Mouse (Mus musculus): Measurements from ENCODE around the gene Slc12a8. TPM values are rescaled to one million over a fixed set of nuclear protein-coding genes. Genes with fewer than 3 reads are reported as not detected.

The Slc12a8 gene
- polyA plus RNA-seq, 1 experiment from 2014 or later, result 4.0 TPM

GRCm38 (mm10) chr16:33512555-33512954 lies 4.6 kb upstream of the Slc12a8 start:
- Histone ChIP-seq H3K4me3 (ENCODE audit: low read depth, low read length) (no peak overlapping the region), H3K9me3 (ENCODE audit: control insufficient read depth, low read length) (no peaks in the 10 kb centered on the region), H3K4me2 (replicated peaks; ENCODE audit: low read depth) (no peak overlapping the region), H3K27me3 (ENCODE audit: control insufficient read depth, insufficient read depth, low read length) (no peaks in the 10 kb centered on the region), H3K9ac (ENCODE audit: low read length) (no peak overlapping the region), H3K27ac (replicated peaks) (peak overlapping the region; percentile 61; the same call in 1 of the 2 replicates), H3K36me3 (ENCODE audit: control insufficient read depth, insufficient read depth, low read length) (no peaks in the 10 kb centered on the region), H3K4me1 (replicated peaks; ENCODE audit: control insufficient read depth, insufficient read depth) (peaks cover 6% of the 10 kb centered on the region)
- 52% methylated on average over 6 of the region's 6 CpGs for WGBS
- no peak for TF ChIP-seq CTCF (IDR thresholded peaks at IDR 0.05; ENCODE audit: low read depth)
- DNase-seq (ENCODE audit: low spot score) (peak; percentile 78), ATAC-seq (ENCODE audit: low FRiP score, low TSS enrichment) (peak; percentile 95)

GRCm38 (mm10) chr16:33517627-33518026 lies 499 bp downstream of the Slc12a8 start:
- no peak for DNase-seq (ENCODE audit: low spot score)
- Histone ChIP-seq H3K4me2 (replicated peaks; ENCODE audit: low read depth) (peak overlapping the region; percentile 71), H3K4me1 (replicated peaks; ENCODE audit: control insufficient read depth, insufficient read depth) (peaks cover 10% of the 10 kb centered on the region), H3K4me3 (ENCODE audit: low read depth, low read length) (peak overlapping the region; percentile 36; the same call in 1 of the 2 replicates), H3K9ac (ENCODE audit: low read length) (peak overlapping the region; percentile 54; the same call in 1 of the 2 replicates), H3K27ac (replicated peaks) (0 out of 2 replicates have a peak overlapping the region, but pooled peaks have one; percentile 35), H3K27me3 (ENCODE audit: control insufficient read depth, insufficient read depth, low read length) (no peaks in the 10 kb centered on the region), H3K36me3 (ENCODE audit: control insufficient read depth, insufficient read depth, low read length) (no peaks in the 10 kb centered on the region), H3K9me3 (ENCODE audit: control insufficient read depth, low read length) (no peaks in the 10 kb centered on the region)
- TF ChIP-seq EP300 (optimal IDR thresholded peaks at IDR 0.05) (no peak), CTCF (IDR thresholded peaks at IDR 0.05; ENCODE audit: low read depth) (no peak)
- 15% methylated on average over 4 of the region's 4 CpGs for WGBS
- ATAC-seq (ENCODE audit: low FRiP score, low TSS enrichment), result 0 out of 2 replicates have a peak, but pooled peaks have one; percentile 18

DNA sequence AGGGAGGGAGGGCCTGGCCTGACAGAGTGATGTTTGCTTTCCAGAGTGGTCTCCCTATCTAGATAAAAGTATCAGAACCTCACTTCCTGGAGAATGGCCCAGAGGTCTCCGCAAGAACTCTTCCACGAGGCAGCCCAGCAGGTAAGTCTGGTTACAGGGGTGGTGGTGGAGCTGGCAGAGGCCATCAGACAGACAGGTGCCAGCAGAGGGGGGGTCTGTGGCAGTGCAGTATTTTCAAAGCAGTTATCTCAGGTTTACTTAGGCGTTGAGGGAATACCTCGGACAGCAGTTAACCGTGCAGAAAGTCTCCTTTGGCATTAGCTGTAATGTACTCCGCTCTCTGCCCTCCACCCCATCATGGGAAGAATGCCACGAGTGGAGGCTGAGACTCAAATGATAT lies 1.1 kb downstream of the Slc12a8 start:
- peak; percentile 51 for DNase-seq (ENCODE audit: low spot score)
- TF ChIP-seq CTCF (IDR thresholded peaks at IDR 0.05; ENCODE audit: low read depth), result no peak
- TF ChIP-seq EP300 (optimal IDR thresholded peaks at IDR 0.05), result no peak

DNA sequence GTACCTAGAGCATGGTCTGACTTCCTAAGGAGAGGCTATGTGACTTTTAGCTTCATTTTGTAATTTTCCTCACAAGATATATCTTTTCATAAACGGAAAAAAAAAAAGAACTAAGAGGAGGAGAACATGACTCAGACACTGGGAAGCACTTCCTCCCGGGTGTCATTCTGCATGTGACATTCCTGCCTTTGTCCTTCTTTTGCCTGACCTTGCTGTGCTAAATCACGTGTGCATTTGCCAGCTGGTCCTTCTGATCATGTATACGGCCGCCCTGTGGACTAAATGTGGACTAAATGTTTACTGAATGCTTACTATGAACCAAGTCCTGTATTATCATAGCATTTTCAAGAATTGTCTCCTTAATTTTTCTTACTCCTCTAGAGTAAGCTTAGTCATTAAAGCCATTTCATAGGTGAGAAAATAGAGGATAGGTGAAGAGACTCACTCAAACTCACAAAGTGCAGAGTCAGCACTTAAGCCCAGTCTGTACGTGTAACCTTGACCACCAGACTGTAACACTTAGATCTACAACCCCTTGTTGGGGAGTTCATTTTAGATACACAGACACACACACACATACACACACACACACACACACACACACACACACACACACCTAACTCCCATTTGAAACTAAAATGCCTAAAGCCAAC lies 2.9 kb downstream of the Slc12a8 start:
- H3K36me3 ChIP-seq (ENCODE audit: control insufficient read depth, insufficient read depth, low read length), result no peaks in the 10 kb centered on the region
- ATAC-seq (ENCODE audit: low FRiP score, low TSS enrichment) (no peak), DNase-seq (ENCODE audit: low spot score) (no peak)
- no peak overlapping the region for H3K4me2 ChIP-seq (replicated peaks; ENCODE audit: low read depth)
- H3K4me3 ChIP-seq (ENCODE audit: low read depth, low read length), result no peak overlapping the region
- WGBS, result 64% methylated on average over 6 of the region's 6 CpGs
- TF ChIP-seq EP300 (optimal IDR thresholded peaks at IDR 0.05) (no peak), CTCF (IDR thresholded peaks at IDR 0.05; ENCODE audit: low read depth) (no peak)
- no peak overlapping the region for H3K27ac ChIP-seq (replicated peaks)
- no peaks in the 10 kb centered on the region for H3K27me3 ChIP-seq (ENCODE audit: control insufficient read depth, insufficient read depth, low read length)
- no peak overlapping the region for H3K9ac ChIP-seq (ENCODE audit: low read length)
- peaks cover 10% of the 10 kb centered on the region for H3K4me1 ChIP-seq (replicated peaks; ENCODE audit: control insufficient read depth, insufficient read depth)
- no peaks in the 10 kb centered on the region for H3K9me3 ChIP-seq (ENCODE audit: control insufficient read depth, low read length)

More for the DNA sequence above, 1.1 kb downstream of the Slc12a8 start:
- no peaks in the 10 kb centered on the region for H3K36me3 ChIP-seq (ENCODE audit: control insufficient read depth, insufficient read depth, low read length)
- no peak overlapping the region for H3K4me2 ChIP-seq (replicated peaks; ENCODE audit: low read depth)
- H3K4me1 ChIP-seq (replicated peaks; ENCODE audit: control insufficient read depth, insufficient read depth), result peaks cover 10% of the 10 kb centered on the region
- H3K27ac ChIP-seq (replicated peaks), result no peak overlapping the region
- 50% methylated on average over 7 of the region's 7 CpGs for WGBS
- H3K4me3 ChIP-seq (ENCODE audit: low read depth, low read length), result no peak overlapping the region
- H3K9ac ChIP-seq (ENCODE audit: low read length), result no peak overlapping the region
- ATAC-seq (ENCODE audit: low FRiP score, low TSS enrichment), result no peak
- H3K27me3 ChIP-seq (ENCODE audit: control insufficient read depth, insufficient read depth, low read length), result no peaks in the 10 kb centered on the region
- H3K9me3 ChIP-seq (ENCODE audit: control insufficient read depth, low read length), result no peaks in the 10 kb centered on the region

- TF ChIP-seq EP300 (optimal IDR thresholded peaks at IDR 0.05) (no peak), CTCF (IDR thresholded peaks at IDR 0.05; ENCODE audit: low read depth) (no peak; the same call in 1 of the 2 replicates)
- Histone ChIP-seq H3K9me3 (ENCODE audit: control insufficient read depth, low read length) (no peaks in the 10 kb centered on the region), H3K27me3 (ENCODE audit: control insufficient read depth, insufficient read depth, low read length) (no peaks in the 10 kb centered on the region), H3K9ac (ENCODE audit: low read length) (no peak overlapping the region), H3K27ac (replicated peaks) (no peak overlapping the region), H3K4me3 (ENCODE audit: low read depth, low read length) (no peak overlapping the region), H3K36me3 (ENCODE audit: control insufficient read depth, insufficient read depth, low read length) (no peaks in the 10 kb centered on the region), H3K4me1 (replicated peaks; ENCODE audit: control insufficient read depth, insufficient read depth) (peaks cover 4% of the 10 kb centered on the region; the same call in 1 of the 2 replicates), H3K4me2 (replicated peaks; ENCODE audit: low read depth) (no peak overlapping the region)
- WGBS, result 47% methylated on average over 4 of the region's 4 CpGs
- ATAC-seq (ENCODE audit: low FRiP score, low TSS enrichment) (no peak), DNase-seq (ENCODE audit: low spot score) (no peak)
These were observed 5.4 kb downstream of the Slc12a8 start for GRCm38 (mm10) chr16:33522516-33522915.

GRCm38 (mm10) chr16:33523571-33523970 lies 6.4 kb downstream of the Slc12a8 start:
- ATAC-seq (ENCODE audit: low FRiP score, low TSS enrichment), result peak; percentile 26; the same call in 1 of the 2 replicates
- Histone ChIP-seq H3K9ac (ENCODE audit: low read length) (no peak overlapping the region), H3K27me3 (ENCODE audit: control insufficient read depth, insufficient read depth, low read length) (no peaks in the 10 kb centered on the region), H3K4me3 (ENCODE audit: low read depth, low read length) (no peak overlapping the region), H3K4me1 (replicated peaks; ENCODE audit: control insufficient read depth, insufficient read depth) (no peaks in the 10 kb centered on the region), H3K9me3 (ENCODE audit: control insufficient read depth, low read length) (no peaks in the 10 kb centered on the region), H3K4me2 (replicated peaks; ENCODE audit: low read depth) (peak overlapping the region; percentile 17; the same call in 1 of the 2 replicates), H3K27ac (replicated peaks) (peak overlapping the region; percentile 35; the same call in 1 of the 2 replicates), H3K36me3 (ENCODE audit: control insufficient read depth, insufficient read depth, low read length) (no peaks in the 10 kb centered on the region)
- 49% methylated on average over 10 of the region's 10 CpGs for WGBS
- DNase-seq (ENCODE audit: low spot score), result peak; percentile 54
- TF ChIP-seq CTCF (IDR thresholded peaks at IDR 0.05; ENCODE audit: low read depth) (no peak), EP300 (optimal IDR thresholded peaks at IDR 0.05) (no peak)
